Mouse (Mus musculus): Measurements from ENCODE around the gene Clpx. TPM values are rescaled to one million over a fixed set of nuclear protein-coding genes. Genes with fewer than 3 reads are reported as not detected.
"Not testable (repeated sequence)": the region's sequence is repeated elsewhere in the genome, so short reads cannot be mapped to it uniquely, and the experiment has no call there.

The Clpx gene
- polyA plus RNA-seq, 1 experiment from 2014 or later, result 40.6 TPM

- Histone ChIP-seq H3K4me1 (peaks cover 22% of the 10 kb centered on the region), H3K4me3 (replicated peaks) (no peak overlapping the region), H3K9ac (replicated peaks) (no peak overlapping the region), H3K27me3 (replicated peaks) (no peaks in the 10 kb centered on the region; the same call in 1 of the 2 replicates), H3K9me3 (replicated peaks) (no peaks in the 10 kb centered on the region), H3K36me3 (no peaks in the 10 kb centered on the region), H3K4me2 (no peak overlapping the region), H3K27ac (replicated peaks) (peak overlapping the region; percentile 82)
- 22% methylated on average over 7 of the region's 7 CpGs for WGBS
- peak; percentile 91 for ATAC-seq (ENCODE audit: low FRiP score)
Observed at GRCm38 (mm10) chr9:65267742-65268515, 26.1 kb upstream of the Clpx start.

GRCm38 (mm10) chr9:65273048-65273809 lies 20.8 kb upstream of the Clpx start:
- Histone ChIP-seq H3K27me3 (replicated peaks) (no peaks in the 10 kb centered on the region; the same call in 1 of the 2 replicates), H3K9ac (replicated peaks) (no peak overlapping the region), H3K4me3 (replicated peaks) (no peak overlapping the region), H3K9me3 (replicated peaks) (no peaks in the 10 kb centered on the region), H3K27ac (replicated peaks) (no peak overlapping the region), H3K4me1 (peaks cover 6% of the 10 kb centered on the region), H3K4me2 (no peak overlapping the region), H3K36me3 (no peaks in the 10 kb centered on the region)
- WGBS, result 90% methylated on average over 13 of the region's 13 CpGs
- ATAC-seq (ENCODE audit: low FRiP score), result no peak

GRCm38 (mm10) chr9:65273873-65274272 lies 20.2 kb upstream of the Clpx start:
- H3K27ac ChIP-seq (replicated peaks), result no peak overlapping the region
- 82% methylated on average over 4 of the region's 4 CpGs for WGBS
- ATAC-seq (ENCODE audit: low FRiP score), result no peak

GRCm38 (mm10) chr9:65274851-65275250 lies 19.2 kb upstream of the Clpx start:
- H3K36me3 ChIP-seq; H3K27ac ChIP-seq (replicated peaks); H3K4me2 ChIP-seq; H3K27me3 ChIP-seq (replicated peaks); H3K9me3 ChIP-seq (replicated peaks); ATAC-seq (ENCODE audit: low FRiP score); H3K4me3 ChIP-seq (replicated peaks); H3K9ac ChIP-seq (replicated peaks); H3K4me1 ChIP-seq: not testable (repeated sequence)
- WGBS, result 71% methylated on average over 3 of the region's 3 CpGs

More at GRCm38 (mm10) chr9:65273873-65274272, 20.2 kb upstream of the Clpx start:
- H3K27me3 ChIP-seq (replicated peaks), result no peaks in the 10 kb centered on the region; the same call in 1 of the 2 replicates
- H3K9ac ChIP-seq (replicated peaks), result no peak overlapping the region
- no peaks in the 10 kb centered on the region for H3K9me3 ChIP-seq (replicated peaks)
- no peaks in the 10 kb centered on the region for H3K36me3 ChIP-seq
- no peak overlapping the region for H3K4me2 ChIP-seq
- H3K4me3 ChIP-seq (replicated peaks), result no peak overlapping the region
- H3K4me1 ChIP-seq, result no peaks in the 10 kb centered on the region

GRCm38 (mm10) chr9:65275810-65276530 lies 18.1 kb upstream of the Clpx start:
- H3K9ac ChIP-seq (replicated peaks), result no peak overlapping the region
- 91% methylated on average over 4 of the region's 4 CpGs for WGBS
- H3K27me3 ChIP-seq (replicated peaks), result no peaks in the 10 kb centered on the region
- no peak overlapping the region for H3K4me3 ChIP-seq (replicated peaks)
- no peaks in the 10 kb centered on the region for H3K4me1 ChIP-seq
- no peak overlapping the region for H3K4me2 ChIP-seq
- no peak overlapping the region for H3K27ac ChIP-seq (replicated peaks)
- H3K36me3 ChIP-seq, result no peaks in the 10 kb centered on the region
- H3K9me3 ChIP-seq (replicated peaks), result no peaks in the 10 kb centered on the region
- no peak for ATAC-seq (ENCODE audit: low FRiP score)

- Histone ChIP-seq H3K4me1 (no peaks in the 10 kb centered on the region), H3K36me3 (no peaks in the 10 kb centered on the region), H3K27ac (replicated peaks) (no peak overlapping the region), H3K27me3 (replicated peaks) (peaks cover 3% of the 10 kb centered on the region; the same call in 1 of the 2 replicates), H3K4me2 (no peak overlapping the region), H3K9me3 (replicated peaks) (no peaks in the 10 kb centered on the region), H3K9ac (replicated peaks) (no peak overlapping the region), H3K4me3 (replicated peaks) (no peak overlapping the region)
- no peak for ATAC-seq (ENCODE audit: low FRiP score)
- 75% methylated on average over 5 of the region's 5 CpGs for WGBS
Observed at GRCm38 (mm10) chr9:65281536-65282151, 12.4 kb upstream of the Clpx start.

GRCm38 (mm10) chr9:65283301-65283700 lies 10.8 kb upstream of the Clpx start:
- H3K9ac ChIP-seq (replicated peaks), result no peak overlapping the region
- H3K27me3 ChIP-seq (replicated peaks), result peaks cover 4% of the 10 kb centered on the region; the same call in 1 of the 2 replicates
- H3K36me3 ChIP-seq, result no peaks in the 10 kb centered on the region
- no peak; the same call in 1 of the 2 replicates for ATAC-seq (ENCODE audit: low FRiP score)
- H3K4me3 ChIP-seq (replicated peaks), result no peak overlapping the region
- no peak overlapping the region for H3K4me2 ChIP-seq
- no peak overlapping the region for H3K27ac ChIP-seq (replicated peaks)
- no peaks in the 10 kb centered on the region for H3K9me3 ChIP-seq (replicated peaks)
- 3% methylated on average over 3 of the region's 3 CpGs for WGBS
- H3K4me1 ChIP-seq, result no peaks in the 10 kb centered on the region

- not testable (repeated sequence) for H3K27ac ChIP-seq (replicated peaks); H3K36me3 ChIP-seq; H3K4me3 ChIP-seq (replicated peaks); H3K4me2 ChIP-seq; H3K27me3 ChIP-seq (replicated peaks); H3K9me3 ChIP-seq (replicated peaks); ATAC-seq (ENCODE audit: low FRiP score); H3K4me1 ChIP-seq; H3K9ac ChIP-seq (replicated peaks)
- WGBS, result 87% methylated on average over 5 of the region's 5 CpGs
Observed at GRCm38 (mm10) chr9:65288252-65288651, 5.8 kb upstream of the Clpx start.

- 93% methylated on average over 4 of the region's 4 CpGs for WGBS
- Histone ChIP-seq H3K4me1 (peaks cover 11% of the 10 kb centered on the region), H3K4me3 (replicated peaks) (no peak overlapping the region), H3K36me3 (no peaks in the 10 kb centered on the region), H3K9me3 (replicated peaks) (no peaks in the 10 kb centered on the region), H3K27ac (replicated peaks) (no peak overlapping the region), H3K27me3 (replicated peaks) (peaks cover 4% of the 10 kb centered on the region; the same call in 1 of the 2 replicates), H3K4me2 (no peak overlapping the region), H3K9ac (replicated peaks) (no peak overlapping the region)
- ATAC-seq (ENCODE audit: low FRiP score), result no peak
Observed at GRCm38 (mm10) chr9:65289988-65290387, 4.1 kb upstream of the Clpx start.

- Histone ChIP-seq H3K27me3 (replicated peaks) (no peaks in the 10 kb centered on the region), H3K4me1 (peaks cover 22% of the 10 kb centered on the region), H3K4me3 (replicated peaks) (no peak overlapping the region), H3K36me3 (peaks cover 9% of the 10 kb centered on the region; the same call in 1 of the 2 replicates), H3K4me2 (no peak overlapping the region), H3K27ac (replicated peaks) (no peak overlapping the region), H3K9me3 (replicated peaks) (no peaks in the 10 kb centered on the region), H3K9ac (replicated peaks) (no peak overlapping the region)
- no peak for ATAC-seq (ENCODE audit: low FRiP score)
- WGBS, result 94% methylated on average over 3 of the region's 3 CpGs
Observed at GRCm38 (mm10) chr9:65292421-65292820, 1.6 kb upstream of the Clpx start.

GRCm38 (mm10) chr9:65293119-65293518 lies 941 bp upstream of the Clpx start:
- H3K4me3 ChIP-seq (replicated peaks), result peak overlapping the region; percentile 62
- no peak for ATAC-seq (ENCODE audit: low FRiP score)
- H3K4me1 ChIP-seq, result peaks cover 22% of the 10 kb centered on the region
- peaks cover 9% of the 10 kb centered on the region; the same call in 1 of the 2 replicates for H3K36me3 ChIP-seq
- no peaks in the 10 kb centered on the region for H3K9me3 ChIP-seq (replicated peaks)
- H3K27me3 ChIP-seq (replicated peaks), result no peaks in the 10 kb centered on the region
- peak overlapping the region; percentile 55 for H3K9ac ChIP-seq (replicated peaks)
- WGBS, result 41% methylated on average over 5 of the region's 5 CpGs
- peak overlapping the region; percentile 79 for H3K27ac ChIP-seq (replicated peaks)
- peak overlapping the region; percentile 74 for H3K4me2 ChIP-seq
